Mouse (Mus musculus) cerebellum, adult 2 months (tissue): ENCODE data around the gene Mrps6.

ENCODE experiments used
- CTCF ChIP-seq: fragments of 200-500 bp; IDR thresholded peaks from 2 replicates; pipeline ENCODE4 v1.5.1; 2011; ENCODE audit warnings: low read depth, mild to moderate bottlenecking, control low read depth, low read length, moderate library complexity, borderline replicate concordance; ENCODE audit not compliant: insufficient read depth
- POLR2A ChIP-seq: fragments of 200-500 bp; IDR thresholded peaks from 2 replicates; pipeline ENCODE4 v1.6.1; 2011; ENCODE audit warnings: low read length, control low read depth, borderline replicate concordance; ENCODE audit not compliant: insufficient read depth

- no peak for TF ChIP-seq POLR2A
- TF ChIP-seq CTCF = no peak
Measured at GRCm38 (mm10) chr16:92114706-92115241, 56.7 kb downstream of the Mrps6 start.
